Mouse (Mus musculus): Measurements from ENCODE around the gene Tnni3k. TPM values are rescaled to one million over a fixed set of nuclear protein-coding genes. Genes with fewer than 3 reads are reported as not detected.

Gene Tnni3k
- total RNA-seq (2023) = not detected in 2 replicates

GRCm38 (mm10) chr3:155055231-155055916 is at the start of gene Tnni3k:
Tnni3k (minus strand) TSS chr3:155055407.

GRCm38 (mm10) chr3:155093116-155093956 is 38.1 kb upstream of the Tnni3k start, which contains the start of the genes Fpgt and Lrriq3:
Fpgt (minus strand) TSS chr3:155093403.
Lrriq3 (plus strand) TSS chr3:155093434.

Other genes starting within 250 kb of the Tnni3k start
- 0.57 and 1.2 TPM in 2 replicates for gene Fpgt, start 38.0 kb upstream of the Tnni3k start, total RNA-seq (2023)
- not detected in 2 replicates for gene Lrriq3, start 38.0 kb upstream of the Tnni3k start, total RNA-seq (2023)